Mouse (Mus musculus) heart, embryonic 16.5 days (tissue): ENCODE results near the gene Umodl1. TPM values are rescaled to one million over a fixed set of nuclear protein-coding genes. Genes with fewer than 3 reads are reported as not detected.

Experiments
- ATAC-seq: fragments of 200-750 bp; cut with Nextera tagmentation; replicated peaks from 2 replicates; pipeline ENCODE4 v1.8.0; 2017; ENCODE audit warnings: moderate number of reproducible peaks; ENCODE audit not compliant: insufficient read depth, low FRiP score; ENCODE audit errors: extremely low read depth
- H3K27ac ChIP-seq: fragments of 300-500 bp; sonication (generic); 2 replicates; pipeline ENCODE4 v1.5.1; 2014; ENCODE audit warnings: mild to moderate bottlenecking, low read length, control low read depth, moderate library complexity
- H3K27me3 ChIP-seq: fragments of 300-500 bp; sonication (generic); 2 replicates; pipeline ENCODE4 v1.6.1; 2014; ENCODE audit warnings: low read length, mixed read lengths; ENCODE audit not compliant: control insufficient read depth, insufficient read depth
- H3K36me3 ChIP-seq: fragments of 300-500 bp; sonication (generic); 2 replicates; pipeline ENCODE4 v1.6.1; 2014; ENCODE audit not compliant: control insufficient read depth, insufficient read depth
- H3K4me1 ChIP-seq: fragments of 300-500 bp; sonication (generic); 2 replicates; pipeline ENCODE4 v1.6.1; 2014; ENCODE audit warnings: low read length, mixed read lengths; ENCODE audit not compliant: control insufficient read depth, insufficient read depth
- H3K4me2 ChIP-seq: fragments of 300-500 bp; sonication (generic); 2 replicates; pipeline ENCODE4 v1.6.1; 2014; ENCODE audit warnings: low read depth, mild to moderate bottlenecking, control low read depth, low read length
- H3K4me3 ChIP-seq: fragments of 300-500 bp; sonication (generic); 2 replicates; pipeline ENCODE4 v1.5.1; 2014; ENCODE audit warnings: mild to moderate bottlenecking, control low read depth, low read length
- H3K9ac ChIP-seq: fragments of 300-500 bp; sonication (generic); 2 replicates; pipeline ENCODE4 v1.6.1; 2014; ENCODE audit warnings: low read length, control low read depth
- H3K9me3 ChIP-seq: fragments of 300-500 bp; sonication (generic); replicated peaks from 2 replicates; pipeline ENCODE4 v1.6.1; 2016; ENCODE audit warnings: low read length; ENCODE audit not compliant: control insufficient read depth
- WGBS: fragments of 180-500 bp; shearing (Covaris S2); extraction: QIAGEN DNeasy Blood & Tissue Kit; methylation state at CpG from one replicate; pipeline ENCODE4 v1.1.7; 2014; 5-methylcytosine and 5-hydroxymethylcytosine counted together
- microRNA-seq: library from miRNA; unstranded; fragments of <30 nt; microRNA quantifications from one replicate; pipeline ENCODE4, GENCODE M21; 2017
- polyA plus RNA-seq: library from polyadenylated mRNA; unstranded; fragments of >200 nt; fragmentation: Nextera tagmentation; extraction: Ambion mirVana; gene quantifications from 2 replicates; pipeline ENCODE4 v1.2.1, GENCODE M21; 2015

Umodl1 gene
- polyA plus RNA-seq, 1 experiment from 2014 or later = 3.0 TPM

- no peaks in the 10 kb centered on the region for H3K27me3 ChIP-seq
- no peaks in the 10 kb centered on the region; the same call in 1 of the 2 replicates for H3K36me3 ChIP-seq
- H3K4me2 ChIP-seq = peak overlapping the region; percentile 97
- ATAC-seq = 0 out of 2 replicates have a peak, but pooled peaks have one; percentile 30
- H3K4me3 ChIP-seq = no peak overlapping the region
- WGBS = 55% methylated on average over 4 of the region's 4 CpGs
- H3K27ac ChIP-seq = peak overlapping the region; percentile 81
- peak overlapping the region; percentile 34; the same call in 1 of the 2 replicates for H3K9ac ChIP-seq
- peaks cover 31% of the 10 kb centered on the region for H3K4me1 ChIP-seq
- H3K9me3 ChIP-seq = no peaks in the 10 kb centered on the region
Observed at GRCm38 (mm10) chr17:31060196-31060587, 105.8 kb downstream of the Umodl1 start.

Small RNA genes within 50 kb of the gene (microRNA-seq; reads per million reads assigned to microRNA genes)
- gene Gm24026 = not detected

Other genes with a start within 250 kb of the Umodl1 start
- 0.49 and 1.7 TPM in 2 replicates for gene Glp1r, start 52.8 kb upstream of the Umodl1 start, polyA plus RNA-seq
- gene Abcg1, start 103.0 kb downstream of the Umodl1 start, polyA plus RNA-seq = 12.7 and 15.6 TPM in 2 replicates
- gene Tff3, start 175.0 kb downstream of the Umodl1 start, polyA plus RNA-seq = 3.4 TPM in 1 of 2 replicates, not detected in the other
- not detected in 2 replicates for gene Tff2, start 189.6 kb downstream of the Umodl1 start, polyA plus RNA-seq
- gene Tff1, start 210.6 kb downstream of the Umodl1 start, polyA plus RNA-seq = not detected in 2 replicates
- gene Tmprss3, start 244.3 kb downstream of the Umodl1 start, polyA plus RNA-seq = not detected in 2 replicates